Mouse (Mus musculus) limb, embryonic 14.5 days (tissue): ENCODE results near the gene Furin. TPM values are rescaled to one million over a fixed set of nuclear protein-coding genes. Genes with fewer than 3 reads are reported as not detected.
A peak's percentile ranks its signal among the peaks of the same experiment; 100 is the strongest.

ENCODE experiments used
- ATAC-seq: fragments of 200-750 bp; cut with Nextera tagmentation; 2 replicates; pipeline ENCODE4 v1.8.0; 2017; ENCODE audit warnings: low read depth, moderate number of reproducible peaks, moderate TSS enrichment; ENCODE audit not compliant: low FRiP score
- DNase-seq: peaks from one replicate; pipeline ENCODE4 v3.0.0-alpha.2; 2015; ENCODE audit warnings: low spot score
- H3K27ac ChIP-seq: fragments of 300-500 bp; sonication (generic); replicated peaks from 2 replicates; pipeline ENCODE4 v1.5.1; 2014; ENCODE audit warnings: low read depth, mild to moderate bottlenecking, low read length, moderate library complexity, mixed read lengths
- H3K27me3 ChIP-seq: fragments of 300-500 bp; sonication (generic); 2 replicates; pipeline ENCODE4 v1.6.1; 2014; ENCODE audit warnings: low read length, mixed read lengths; ENCODE audit not compliant: control insufficient read depth, insufficient read depth
- H3K36me3 ChIP-seq: fragments of 300-500 bp; sonication (generic); 2 replicates; pipeline ENCODE4 v1.6.1; 2014; ENCODE audit warnings: mild to moderate bottlenecking, low read length, moderate library complexity, mixed read lengths; ENCODE audit not compliant: control insufficient read depth, insufficient read depth
- H3K4me1 ChIP-seq: fragments of 300-500 bp; sonication (generic); 2 replicates; pipeline ENCODE4 v1.6.1; 2014; ENCODE audit warnings: antibody characterized with exemption, low read length, mixed read lengths; ENCODE audit not compliant: control insufficient read depth, insufficient read depth
- H3K4me2 ChIP-seq: fragments of 300-500 bp; sonication (generic); replicated peaks from 2 replicates; pipeline ENCODE4 v1.6.1; 2014; ENCODE audit warnings: low read depth, mild to moderate bottlenecking, low read length, moderate library complexity; ENCODE audit not compliant: severe bottlenecking
- H3K4me3 ChIP-seq: fragments of 300-500 bp; sonication (generic); replicated peaks from 2 replicates; pipeline ENCODE4 v1.5.1; 2014; ENCODE audit warnings: low read length
- H3K9ac ChIP-seq: fragments of 300-500 bp; sonication (generic); 2 replicates; pipeline ENCODE4 v1.6.1; 2014; ENCODE audit warnings: mild to moderate bottlenecking, low read depth, low read length, moderate library complexity; ENCODE audit not compliant: severe bottlenecking
- H3K9me3 ChIP-seq: fragments of 300-500 bp; sonication (generic); 2 replicates; pipeline ENCODE4 v1.6.1; 2016; ENCODE audit warnings: low read length; ENCODE audit not compliant: control insufficient read depth
- POLR2A ChIP-seq: fragments of 200-500 bp; IDR thresholded peaks from 2 replicates; pipeline ENCODE4 v1.8.0; 2012; ENCODE audit warnings: inconsistent platforms, mild to moderate bottlenecking, moderate library complexity, borderline replicate concordance; ENCODE audit not compliant: insufficient read depth, insufficient read length; ENCODE audit errors: extremely low read depth
- WGBS: fragments of 180-500 bp; shearing (Covaris S2); extraction: QIAGEN DNeasy Blood & Tissue Kit; methylation state at CpG from one replicate; pipeline ENCODE4 v1.1.7; 2014; 5-methylcytosine and 5-hydroxymethylcytosine counted together
- polyA plus RNA-seq, 2 experiments: library from polyadenylated mRNA; depleted of rRNA in 1 of 2; stranded (reverse) in 1 of 2; unstranded in 1 of 2; fragments of >200 nt; fragmentation: Nextera tagmentation in 1 of 2; extraction: Ambion mirVana in 1 of 2; gene quantifications; 2 replicates each; pipeline versions ENCODE4 v1.2.1 to v1.2.3; 2012 to 2014

Furin gene
- polyA plus RNA-seq, 2 experiments = 17.0 to 40.5 TPM

GRCm38 (mm10) chr7:80394600-80394999 lies 10.6 kb downstream of the Furin start:
- Histone ChIP-seq H3K4me3 (no peak overlapping the region), H3K9me3 (no peaks in the 10 kb centered on the region), H3K27me3 (no peaks in the 10 kb centered on the region), H3K27ac (no peak overlapping the region), H3K36me3 (peaks cover 81% of the 10 kb centered on the region), H3K4me2 (no peak overlapping the region), H3K9ac (no peak overlapping the region), H3K4me1 (peaks cover 3% of the 10 kb centered on the region; the same call in 1 of the 2 replicates)
- ATAC-seq (no peak), DNase-seq (no peak)
- no peak for TF ChIP-seq POLR2A
- 91% methylated on average over 4 of the region's 4 CpGs for WGBS

GRCm38 (mm10) chr7:80392119-80392518 lies 13.1 kb downstream of the Furin start:
- Histone ChIP-seq H3K4me2 (no peak overlapping the region), H3K36me3 (peaks cover 73% of the 10 kb centered on the region), H3K9ac (no peak overlapping the region), H3K27me3 (no peaks in the 10 kb centered on the region), H3K9me3 (no peaks in the 10 kb centered on the region), H3K4me3 (no peak overlapping the region), H3K4me1 (peaks cover 16% of the 10 kb centered on the region), H3K27ac (no peak overlapping the region)
- no peak for ATAC-seq
- no peak for DNase-seq
- 91% methylated on average over 13 of the region's 15 CpGs for WGBS
- no peak for TF ChIP-seq POLR2A

- ATAC-seq (peak; percentile 57), DNase-seq (peak; percentile 52)
- no peaks in the 10 kb centered on the region for H3K27me3 ChIP-seq
- peak within 1 kb of the TSS; percentile 74 for H3K27ac ChIP-seq
- H3K4me2 ChIP-seq = peak within 1 kb of the TSS; percentile 62
- H3K4me1 ChIP-seq = peaks cover 24% of the 10 kb centered on the region
- peak within 1 kb of the TSS; percentile 67 for H3K9ac ChIP-seq
- no peaks in the 10 kb centered on the region for H3K9me3 ChIP-seq
- 6% methylated on average over 32 of the region's 33 CpGs for WGBS
- no peak for TF ChIP-seq POLR2A
- peaks cover 44% of the 10 kb centered on the region for H3K36me3 ChIP-seq
- peak within 1 kb of the TSS; percentile 37 for H3K4me3 ChIP-seq
These were observed 17.3 kb downstream of the Furin start, which contains the start of gene Fes for GRCm38 (mm10) chr7:80387633-80388543. TSS of gene Fes (minus strand) at chr7:80387946.

GRCm38 (mm10) chr7:80387033-80387632 lies 18.1 kb downstream of the Furin start:
- Histone ChIP-seq H3K9ac (peak overlapping the region; percentile 67), H3K4me3 (peak overlapping the region; percentile 37), H3K9me3 (no peaks in the 10 kb centered on the region), H3K36me3 (peaks cover 42% of the 10 kb centered on the region), H3K4me2 (peak overlapping the region; percentile 62), H3K27me3 (no peaks in the 10 kb centered on the region), H3K27ac (peak overlapping the region; percentile 74), H3K4me1 (peaks cover 24% of the 10 kb centered on the region)
- no peak for TF ChIP-seq POLR2A
- DNase-seq (no peak), ATAC-seq (no peak; the same call in 1 of the 2 replicates)
- 38% methylated on average over 17 of the region's 17 CpGs for WGBS

- peak overlapping the region; percentile 37; the same call in 1 of the 2 replicates for H3K4me3 ChIP-seq
- peaks cover 24% of the 10 kb centered on the region for H3K4me1 ChIP-seq
- DNase-seq (peak; percentile 95), ATAC-seq (peak; percentile 72)
- H3K27me3 ChIP-seq = no peaks in the 10 kb centered on the region
- H3K36me3 ChIP-seq = peaks cover 38% of the 10 kb centered on the region
- no peak for TF ChIP-seq POLR2A
- H3K4me2 ChIP-seq = peak overlapping the region; percentile 62
- H3K9ac ChIP-seq = no peak overlapping the region
- peak overlapping the region; percentile 29; the same call in 1 of the 2 replicates for H3K27ac ChIP-seq
- WGBS = 42% methylated on average over 16 of the region's 18 CpGs
- H3K9me3 ChIP-seq = no peaks in the 10 kb centered on the region
These were observed 18.9 kb downstream of the Furin start for GRCm38 (mm10) chr7:80386235-80386930.
